Mouse (Mus musculus) kidney, adult 11 months (tissue): Measurements from ENCODE around the gene Map4.
"Not testable (repeated sequence)": the region's sequence is repeated elsewhere in the genome, so short reads cannot be mapped to it uniquely, and the experiment has no call there.

Source experiments
- DNase-seq: peaks from one replicate; pipeline ENCODE4 v3.0.0; 2022

Gene Map4

DNA sequence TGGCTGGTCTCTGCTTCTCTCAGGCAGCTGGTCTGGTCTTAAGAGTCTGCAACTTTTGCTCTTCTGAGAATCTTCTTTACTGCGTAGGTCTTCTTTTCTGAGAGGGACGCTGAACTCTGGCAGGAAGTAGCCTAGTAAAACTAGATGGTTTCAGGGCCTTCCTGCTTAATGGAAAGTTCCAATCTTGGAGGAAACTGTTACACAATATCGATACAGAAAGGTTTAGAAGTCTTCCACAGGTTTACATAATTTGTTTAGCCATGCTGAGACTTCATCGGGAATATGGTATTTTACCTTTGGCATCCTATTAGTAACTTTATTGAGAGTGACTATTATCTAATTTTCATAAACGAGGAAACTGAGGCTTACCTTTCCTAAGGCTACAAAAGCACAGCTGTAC, 1.2 kb upstream of the Map4 start:
- no peak for DNase-seq

DNA sequence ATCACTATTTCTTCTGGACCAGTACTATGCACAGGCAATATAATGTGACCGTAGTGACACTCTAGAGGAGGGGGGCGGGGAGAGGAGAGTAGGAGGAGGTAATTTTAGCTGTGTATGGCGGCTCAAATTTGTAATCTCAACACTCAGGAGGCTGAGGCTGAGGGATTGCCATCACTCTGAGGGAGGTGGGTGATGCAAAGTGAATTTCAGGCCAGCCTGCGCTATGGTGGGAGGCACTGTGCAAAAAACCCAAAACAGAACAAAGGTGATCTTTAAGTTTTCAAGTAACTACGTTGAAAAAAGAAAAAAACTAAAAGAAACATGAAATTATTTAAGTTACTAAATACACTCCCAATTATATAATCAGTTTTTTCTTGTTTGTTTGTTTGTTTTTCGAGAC, 508 bp upstream of the Map4 start:
- no peak for DNase-seq

DNA sequence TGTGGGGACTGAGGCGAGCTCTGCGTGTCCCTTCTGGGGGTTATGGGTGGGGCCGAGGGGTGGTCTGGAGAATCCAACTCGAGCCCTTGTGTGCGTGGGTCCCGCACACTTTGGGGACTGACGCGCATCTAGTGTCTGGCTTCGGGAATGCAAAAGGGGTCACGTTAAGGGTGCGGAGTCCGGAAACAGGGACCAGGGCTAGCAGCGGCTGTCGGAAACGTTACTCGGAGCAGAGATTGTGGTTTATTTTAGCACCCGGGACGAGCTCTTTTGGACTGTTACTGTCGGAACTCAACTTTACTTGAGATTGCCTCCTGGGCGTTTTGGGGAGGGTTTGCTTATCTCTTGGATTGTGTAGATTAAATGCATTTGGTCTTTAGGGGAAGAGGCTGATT, 1.1 kb downstream of the Map4 start:
- DNase-seq, result no peak

DNA sequence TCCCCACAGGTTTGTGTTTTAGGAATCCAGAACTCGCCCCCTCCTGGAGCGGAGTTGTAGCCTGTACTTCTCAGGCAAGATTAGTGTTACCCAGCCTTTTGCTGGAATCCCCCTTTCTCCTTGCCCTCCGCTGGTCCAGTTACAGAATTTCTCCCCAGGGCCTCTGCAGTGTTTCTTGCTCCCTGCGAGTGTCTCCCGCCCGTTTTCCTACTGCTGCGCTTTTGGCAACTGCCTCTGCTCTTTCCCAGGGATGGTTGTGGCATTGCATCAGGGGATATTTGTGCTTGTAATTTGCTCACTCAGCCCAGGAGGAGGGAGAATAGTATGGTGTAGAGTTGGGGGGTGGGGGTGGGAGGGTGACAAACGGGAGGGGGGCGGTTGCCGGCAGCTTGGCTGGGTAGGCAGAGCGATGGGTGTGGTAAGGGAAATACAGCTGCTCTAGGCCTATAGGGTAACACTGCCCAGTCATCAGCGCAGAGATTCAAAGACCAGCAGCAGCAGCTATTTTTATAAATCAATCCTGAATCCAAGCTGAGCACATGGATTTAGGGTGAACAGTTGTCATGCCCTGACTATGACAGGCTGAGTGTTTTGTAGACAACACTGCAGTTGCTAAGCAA, 1.6 kb downstream of the Map4 start:
- DNase-seq, result peak; percentile 17

DNA sequence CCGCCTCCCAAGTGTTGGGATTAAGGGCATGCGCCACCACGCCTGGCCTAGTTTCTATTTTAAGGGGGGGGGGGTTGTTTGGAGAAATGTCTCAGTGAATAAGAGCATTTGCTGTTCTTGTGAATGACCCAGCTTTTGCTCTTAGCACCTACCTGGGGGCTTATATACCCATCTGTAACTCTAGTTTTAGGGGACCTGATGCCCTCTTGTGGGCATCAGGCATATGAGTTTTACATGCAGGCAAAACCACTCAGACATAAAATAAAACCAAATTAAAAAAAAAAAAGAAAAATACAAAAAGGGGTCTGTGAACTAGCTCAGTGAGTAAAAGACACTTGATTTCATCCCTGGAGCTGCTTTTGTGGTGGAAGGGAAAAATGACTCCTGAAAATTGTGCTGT, 8.1 kb downstream of the Map4 start:
- DNase-seq, result no peak

DNA sequence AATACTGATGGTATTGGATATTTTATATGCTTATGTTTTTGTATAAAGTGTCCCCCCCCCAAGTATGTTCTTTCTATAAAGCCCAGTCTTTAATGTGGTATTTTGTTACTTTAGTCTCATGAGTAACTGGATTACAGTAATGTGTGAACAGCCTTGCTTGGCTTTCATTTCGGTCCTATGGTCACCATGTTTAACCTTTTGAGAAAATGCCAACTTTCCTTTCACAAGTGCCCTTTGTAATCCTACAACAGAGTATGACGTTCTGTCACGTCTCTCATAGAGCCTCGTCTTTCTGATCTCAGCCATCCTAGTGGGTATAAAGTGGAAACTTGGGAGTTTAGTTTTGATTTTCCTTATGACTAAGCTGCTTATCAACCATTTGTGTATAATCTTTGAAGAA, 11.5 kb downstream of the Map4 start:
- DNase-seq, result no peak

DNA sequence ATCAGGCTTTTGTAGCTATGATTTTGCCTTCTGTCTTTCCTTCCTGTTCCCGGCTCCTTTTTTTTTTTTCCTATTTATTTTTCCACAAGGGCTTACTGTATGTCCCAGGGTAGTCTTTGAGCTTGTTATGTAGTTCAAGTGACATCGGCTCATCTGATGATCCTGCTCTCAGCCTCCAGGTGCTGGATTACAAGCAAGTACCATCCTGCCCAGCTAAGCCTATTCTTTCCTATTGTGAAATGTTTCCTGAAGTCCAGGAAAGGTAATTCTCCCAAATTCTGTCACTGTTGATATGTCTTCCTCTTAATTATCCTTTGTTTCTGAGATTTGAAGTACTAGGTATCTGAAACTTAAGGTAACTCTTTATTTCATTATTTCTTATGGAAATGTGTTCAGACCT, 13.5 kb downstream of the Map4 start:
- DNase-seq, result no peak

DNA sequence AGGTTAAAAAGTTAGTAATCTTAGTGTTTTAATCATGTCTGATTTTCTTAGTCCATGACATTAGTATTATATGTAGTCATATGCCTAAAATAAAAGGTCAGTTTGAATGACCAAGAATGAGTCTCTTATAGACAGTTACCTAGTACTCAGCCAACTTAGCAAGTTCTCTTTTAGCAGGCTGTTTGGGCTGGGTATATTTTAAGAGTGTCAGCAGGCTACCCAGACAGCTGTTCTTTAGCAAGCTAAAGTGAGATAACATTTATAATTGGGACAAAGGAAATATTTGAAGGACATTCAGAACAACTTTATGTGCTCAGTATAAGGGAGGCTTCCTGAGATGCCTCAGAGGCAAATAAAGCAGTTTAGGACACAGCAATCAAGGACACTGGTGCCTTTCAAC, 17.3 kb downstream of the Map4 start:
- no peak for DNase-seq

DNA sequence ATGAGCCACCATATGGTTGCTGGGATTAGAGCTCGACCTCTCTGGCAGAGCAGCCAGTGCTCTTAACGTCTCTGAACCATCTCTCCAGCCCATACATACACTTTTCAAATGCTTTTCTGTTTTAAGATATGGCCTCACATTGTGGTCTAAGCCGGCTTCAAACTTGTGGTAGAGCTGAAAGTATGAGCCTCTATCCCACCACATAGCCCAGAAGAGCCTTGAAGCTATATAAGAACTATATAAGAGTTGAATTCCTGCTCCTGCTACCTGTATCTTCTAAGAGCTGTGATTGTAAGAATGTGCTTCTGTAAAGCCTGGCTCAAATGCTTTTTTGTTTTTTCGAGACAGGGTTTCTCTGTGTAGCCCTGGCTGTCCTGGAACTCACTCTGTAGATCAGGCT, 18.5 kb downstream of the Map4 start:
- no peak for DNase-seq

DNA sequence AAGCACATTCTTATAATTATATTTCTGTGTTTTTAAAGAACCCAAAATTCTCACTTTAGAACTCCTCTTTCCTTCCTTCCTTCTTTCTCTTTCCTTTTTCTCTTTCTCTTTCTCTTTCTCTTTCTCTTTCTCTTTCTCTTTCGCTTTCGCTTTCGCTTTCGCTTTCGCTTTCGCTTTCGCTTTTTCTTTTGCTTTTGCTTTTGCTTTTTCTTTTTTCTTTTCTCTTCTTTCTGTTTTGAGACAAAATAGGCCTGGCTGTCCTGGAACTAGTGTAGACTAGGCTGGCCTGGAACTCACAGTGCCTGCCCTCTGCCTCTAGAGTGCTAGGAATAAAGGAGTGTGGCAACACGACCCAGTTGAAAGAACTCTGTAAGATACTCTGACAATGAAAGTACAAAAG, 22.3 kb downstream of the Map4 start:
- no peak for DNase-seq

DNA sequence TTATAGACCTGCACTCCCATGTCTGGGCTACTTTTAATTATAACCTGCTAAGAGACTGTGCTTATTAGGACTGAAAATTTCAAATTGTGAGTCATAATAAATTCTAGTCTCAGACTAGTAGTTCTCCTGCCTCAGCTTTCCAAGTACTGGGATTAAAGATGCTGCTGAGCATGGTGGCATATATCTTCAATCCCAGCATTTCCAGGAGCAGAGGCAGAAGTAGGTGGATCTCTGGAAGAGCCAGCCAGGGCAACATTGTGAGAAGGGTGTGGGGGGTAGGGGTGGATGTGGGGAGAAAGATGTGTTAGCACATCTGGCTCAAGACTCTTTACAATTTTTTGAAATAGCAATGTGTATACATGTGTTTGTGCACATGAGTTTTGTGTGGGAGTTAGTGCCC, 23.4 kb downstream of the Map4 start:
- DNase-seq, result no peak

DNA sequence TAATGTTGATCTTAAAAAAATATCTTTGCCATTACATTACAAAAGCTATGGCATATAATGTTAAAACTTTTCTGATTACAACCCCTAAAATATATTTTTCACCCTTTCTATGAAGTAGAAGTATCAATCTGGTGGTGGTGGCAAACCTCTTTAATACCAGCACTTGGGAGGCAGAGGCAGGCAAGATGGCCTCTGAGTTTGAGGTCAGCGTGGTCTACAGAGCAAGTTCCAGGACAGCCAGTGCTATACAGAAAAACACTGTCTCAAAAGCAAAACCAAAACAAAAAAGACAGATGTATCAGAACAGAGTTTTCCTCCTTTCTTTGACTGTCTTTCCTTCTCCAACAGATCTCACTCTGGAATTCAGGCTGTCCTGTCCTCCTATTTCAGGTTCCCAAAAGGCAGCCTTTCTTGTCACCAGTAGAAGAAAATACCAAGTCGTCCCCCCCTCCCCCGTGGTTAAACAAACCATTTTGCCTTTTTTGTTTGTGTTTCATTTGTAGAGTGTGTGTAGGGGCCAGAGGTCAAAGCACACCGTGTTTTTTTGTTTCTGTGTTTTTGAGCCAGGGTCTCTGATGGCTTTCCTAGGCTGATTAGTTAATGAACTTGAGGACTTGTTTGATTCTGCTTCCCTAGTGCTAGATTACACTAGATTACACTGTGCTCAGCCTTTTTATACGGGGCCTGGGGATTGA, 28.3 kb downstream of the Map4 start:
- DNase-seq, result no peak

DNA sequence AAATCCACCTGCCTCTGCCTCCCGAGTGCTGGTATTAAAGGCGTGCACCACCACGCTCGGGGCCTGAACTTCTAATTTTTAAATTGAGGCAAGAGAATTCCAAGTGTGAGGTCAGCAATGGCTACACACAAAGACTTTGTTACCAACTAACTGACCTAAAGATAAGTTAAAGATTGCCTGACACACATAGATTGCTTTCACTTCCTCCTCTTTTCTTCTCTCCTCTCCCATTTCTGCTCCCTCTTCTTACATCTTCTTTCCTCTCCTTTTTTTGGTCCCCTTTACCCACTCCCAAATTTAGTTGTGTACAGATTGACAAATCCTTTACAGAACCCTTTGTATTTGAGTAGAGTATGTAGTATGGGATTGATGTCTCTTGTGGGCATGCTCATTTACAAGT, 29.3 kb downstream of the Map4 start:
- DNase-seq, result no peak

DNA sequence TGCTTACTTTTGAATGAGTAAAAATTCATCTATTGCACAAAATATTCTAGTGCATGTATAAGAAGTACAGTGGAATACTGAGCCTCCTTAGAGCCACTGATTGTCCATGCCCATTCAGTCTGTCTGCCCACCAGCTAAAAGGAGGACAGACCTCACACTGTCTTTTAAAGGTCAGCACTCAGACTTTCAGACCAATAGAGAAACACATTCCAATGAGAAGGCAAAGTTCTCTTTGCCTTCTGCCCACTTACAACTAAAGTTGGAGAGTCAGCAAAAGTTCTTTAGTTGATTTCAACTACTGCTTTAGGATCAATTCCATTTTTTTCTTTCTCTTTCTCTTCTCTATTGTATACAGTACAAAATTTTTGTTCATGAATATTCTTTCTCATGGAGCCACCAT, 33.5 kb downstream of the Map4 start:
- no peak for DNase-seq

DNA sequence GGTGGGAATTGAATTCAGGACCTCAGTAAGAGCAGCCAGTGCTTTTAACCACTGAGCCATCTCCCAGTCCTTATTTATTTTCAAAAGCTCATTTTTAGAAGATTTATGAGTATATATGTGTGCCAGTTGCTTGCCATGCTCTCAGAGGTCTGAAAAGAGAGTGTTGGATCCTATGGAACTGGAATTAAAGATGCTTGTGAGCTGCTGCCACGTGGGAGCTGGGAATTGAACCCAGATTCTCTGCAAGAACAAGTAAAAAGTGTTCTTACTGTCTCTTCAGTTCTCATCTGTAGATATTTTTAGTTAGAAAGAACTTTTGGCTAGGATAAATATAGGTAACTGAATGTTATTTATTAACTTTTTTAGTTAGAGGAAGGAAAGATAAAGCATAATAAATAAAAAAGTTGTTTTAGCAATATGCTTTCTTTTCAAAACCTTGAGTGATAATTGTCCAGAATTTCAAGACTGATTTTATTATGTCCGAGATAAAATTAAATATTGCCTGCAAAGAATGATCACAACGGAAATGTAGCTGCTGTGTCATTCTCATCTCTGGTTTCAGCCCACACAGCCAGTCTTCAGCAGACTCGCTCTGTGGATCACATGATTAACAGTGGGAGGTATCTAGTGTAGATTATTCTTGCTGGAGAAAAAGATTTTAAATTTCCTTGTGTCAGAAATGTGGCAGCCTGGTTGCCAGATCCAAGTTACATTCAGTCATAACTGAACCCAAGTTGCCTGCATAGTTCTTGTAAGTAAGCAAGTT, 37.3 kb downstream of the Map4 start:
- DNase-seq, result no peak

DNA sequence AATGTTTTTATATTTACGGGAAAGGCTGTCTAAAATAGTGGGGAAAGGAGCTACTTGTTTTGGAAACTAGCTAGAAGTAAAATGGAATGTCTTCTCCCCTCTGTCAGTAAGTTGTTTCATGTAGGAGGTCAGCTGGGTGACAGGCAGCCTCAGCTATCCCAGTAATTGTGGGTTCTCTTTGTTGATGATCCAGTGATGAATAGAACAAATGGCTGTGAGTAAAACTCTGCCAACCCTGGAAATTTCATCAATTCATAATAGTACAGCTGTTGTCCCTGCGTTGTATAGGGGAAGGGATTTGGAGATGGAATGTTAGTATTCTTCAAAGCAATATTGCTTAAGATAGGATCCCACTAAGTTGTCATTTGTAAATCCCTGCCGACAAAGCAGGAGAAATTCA, 37.9 kb downstream of the Map4 start:
- no peak for DNase-seq

DNA sequence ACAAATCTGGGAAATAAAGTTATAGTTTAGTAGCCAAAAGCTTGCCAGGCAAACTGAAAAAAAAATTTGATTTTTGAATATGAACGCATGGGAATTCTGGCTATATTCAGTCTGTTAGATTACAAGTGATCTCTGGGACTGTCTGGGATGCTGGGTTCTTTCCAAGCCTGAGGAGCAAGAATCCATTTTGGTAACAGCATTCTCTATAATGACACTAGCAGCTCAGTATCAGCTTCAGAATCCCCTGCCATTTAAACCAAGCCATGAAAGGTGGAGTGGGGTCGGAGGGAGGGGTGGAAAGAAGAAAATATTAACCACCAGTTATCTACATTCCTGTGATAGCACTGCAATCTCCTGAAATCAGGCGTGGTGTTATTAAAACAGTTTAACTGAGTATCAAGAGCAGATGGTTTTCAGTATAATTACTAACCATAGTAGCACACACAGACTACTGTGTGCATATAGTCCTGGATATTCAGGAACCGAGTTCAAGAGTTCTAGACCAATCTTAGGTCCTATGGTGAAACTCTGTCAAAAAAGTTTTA, 38.6 kb downstream of the Map4 start:
- no peak for DNase-seq

DNA sequence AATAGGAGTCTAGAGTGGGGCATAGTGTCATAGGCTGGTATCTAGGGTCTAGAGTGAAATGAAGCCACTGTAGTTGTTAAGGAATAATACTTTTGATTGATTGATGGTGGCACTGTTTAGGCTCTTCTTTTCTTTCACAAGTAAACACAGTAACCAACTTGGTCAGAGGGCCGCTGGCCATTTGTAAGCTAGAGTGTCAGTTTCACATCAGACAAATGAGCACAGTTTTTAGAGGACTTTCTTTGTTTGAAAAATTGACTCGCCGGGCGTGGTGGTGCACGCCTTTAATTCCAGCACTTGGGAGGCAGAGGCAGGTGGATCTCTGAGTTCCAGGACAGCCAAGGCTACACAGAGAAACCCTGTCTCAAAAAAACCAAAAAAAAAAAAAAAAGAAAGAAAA, 40.5 kb downstream of the Map4 start:
- not testable (repeated sequence) for DNase-seq

DNA sequence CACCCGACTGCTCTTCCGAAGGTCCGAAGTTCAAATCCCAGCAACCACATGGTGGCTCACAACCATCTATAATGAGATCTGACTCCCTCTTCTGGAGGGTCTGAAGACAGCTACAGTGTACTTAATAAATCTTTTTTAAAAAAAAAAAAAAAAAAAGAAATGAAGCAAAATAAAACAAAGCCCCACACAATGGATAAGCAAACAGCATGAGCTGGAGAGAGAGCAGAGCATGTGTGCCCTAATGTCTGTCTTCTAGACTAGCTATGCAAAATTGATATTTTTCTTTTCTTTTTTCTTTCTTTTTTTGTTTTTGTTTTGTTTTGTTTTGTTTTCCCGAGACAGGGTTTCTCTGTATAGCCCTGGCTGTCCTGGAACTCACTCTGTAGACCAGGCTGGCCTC, 49.0 kb downstream of the Map4 start:
- not testable (repeated sequence) for DNase-seq

DNA sequence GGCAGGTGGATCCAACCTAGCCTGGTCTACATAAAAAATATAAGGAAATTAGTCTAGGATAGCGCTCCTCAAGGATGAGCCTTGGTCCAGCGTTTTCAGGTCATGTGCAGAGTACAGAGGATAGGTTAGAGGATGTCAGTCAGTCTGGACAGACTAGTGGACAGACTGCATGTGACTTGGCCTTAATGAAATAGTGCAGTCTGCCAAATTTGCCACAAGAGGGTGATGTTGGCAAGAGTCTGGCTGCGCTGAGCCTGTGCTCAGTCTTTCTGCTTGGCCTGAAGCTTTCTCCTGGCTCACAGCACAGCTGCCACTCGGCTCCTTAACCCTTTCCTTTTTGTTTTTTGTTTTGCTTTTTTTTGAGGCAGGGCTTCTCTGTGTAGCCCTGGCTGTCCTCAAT, 54.2 kb downstream of the Map4 start:
- peak; percentile 60 for DNase-seq

DNA sequence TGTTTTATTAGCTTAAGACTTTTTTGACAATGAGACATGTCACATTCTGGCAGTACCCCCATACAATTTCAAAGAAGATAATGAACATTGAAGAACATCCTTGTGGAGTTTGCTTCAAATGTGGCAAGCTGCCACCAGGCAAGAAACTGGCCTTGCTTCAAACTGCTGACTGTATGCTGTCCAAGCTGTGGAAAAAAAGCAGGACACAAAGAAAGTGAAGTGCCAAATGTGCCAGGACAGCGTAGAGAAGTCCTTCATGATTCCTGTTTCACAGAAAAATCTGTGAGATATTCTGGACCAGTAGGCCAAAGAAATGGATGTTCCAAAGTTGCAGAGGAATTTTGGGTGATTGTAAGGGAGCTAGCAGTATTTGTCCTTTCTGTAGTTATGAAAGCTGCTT, 57.8 kb downstream of the Map4 start:
- no peak for DNase-seq

DNA sequence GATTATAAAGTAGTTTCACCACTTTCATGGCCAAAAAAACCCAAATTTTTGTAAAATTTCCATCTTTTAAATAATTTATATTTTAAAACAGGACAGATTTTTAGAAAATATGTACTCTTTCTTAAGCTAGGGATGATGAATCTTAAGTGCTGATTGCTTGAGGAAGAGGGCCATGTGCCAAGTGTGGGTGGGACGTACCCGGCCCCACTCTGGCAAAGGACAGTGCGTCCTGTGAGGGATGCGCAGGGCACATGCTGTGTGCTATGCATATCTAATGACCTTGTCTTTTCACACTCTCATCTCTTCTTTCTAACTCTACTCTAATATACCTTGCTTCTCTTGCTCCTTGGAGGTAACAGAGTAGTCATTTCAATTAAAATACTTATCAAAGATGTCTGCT, 66.2 kb downstream of the Map4 start:
- DNase-seq, result no peak

DNA sequence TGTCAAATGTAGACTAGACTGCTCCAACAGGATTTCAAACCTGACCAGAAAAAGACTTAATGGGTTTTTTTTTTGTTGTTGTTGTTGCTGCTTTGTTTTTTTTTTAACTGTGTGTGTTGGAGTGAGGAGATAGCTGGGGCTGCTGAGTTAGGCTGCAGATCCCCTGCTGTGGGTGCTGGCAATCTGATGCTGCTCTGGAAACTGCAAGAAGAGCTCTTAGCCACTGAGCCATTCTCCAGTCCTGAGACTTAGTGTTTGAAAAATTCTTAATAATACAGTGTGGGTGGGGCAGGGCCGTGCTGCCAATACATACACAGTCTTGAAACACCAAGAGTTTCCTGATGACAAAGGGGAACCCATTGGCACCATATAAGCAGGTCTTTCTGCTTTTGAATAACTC, 70.7 kb downstream of the Map4 start:
- no peak for DNase-seq

DNA sequence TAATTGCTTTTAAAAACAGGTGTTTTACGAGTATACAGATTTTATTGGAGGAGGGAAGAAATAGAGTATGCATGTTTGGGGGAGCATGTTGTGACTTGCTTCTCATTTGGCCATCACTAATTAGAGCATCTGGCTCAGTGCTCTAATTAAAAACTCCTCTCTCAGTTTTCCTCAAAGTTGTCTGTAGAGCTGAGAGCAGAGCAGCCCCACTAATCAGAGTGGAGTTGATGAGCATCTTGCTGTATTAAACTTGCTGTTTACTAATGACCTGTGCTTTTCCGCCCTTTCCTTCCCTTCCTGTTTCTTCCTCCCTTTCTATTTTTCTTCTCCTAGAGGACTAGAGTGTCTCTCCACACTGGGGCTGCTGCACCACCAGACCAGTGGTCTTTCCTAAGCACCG, 71.2 kb downstream of the Map4 start:
- no peak for DNase-seq
